In the genomic region with DNA sequence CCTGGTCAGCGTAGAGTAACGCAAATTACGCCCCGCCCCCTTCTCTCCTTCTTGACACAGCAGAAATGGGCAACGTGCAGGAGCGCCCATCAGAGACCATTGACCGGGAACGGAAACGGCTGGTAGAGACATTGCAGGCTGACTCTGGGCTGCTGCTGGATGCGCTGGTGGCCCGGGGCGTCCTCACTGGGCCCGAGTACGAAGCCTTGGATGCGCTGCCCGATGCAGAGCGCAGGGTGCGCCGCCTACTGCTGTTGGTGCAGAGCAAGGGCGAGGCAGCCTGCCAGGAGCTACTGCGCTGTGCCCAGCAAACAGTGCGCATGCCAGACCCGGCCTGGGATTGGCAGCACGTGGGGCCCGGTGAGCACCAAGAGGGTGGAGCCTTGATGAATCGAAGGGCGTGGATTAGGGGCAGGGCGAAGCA, we compare ENCODE assay signal across 8 mouse cellular contexts. TPM values are rescaled to one million over a fixed set of nuclear protein-coding genes. Genes with fewer than 3 reads are reported as not detected.
A peak's percentile ranks its signal among the peaks of the same experiment; 100 is the strongest.
DNase-seq lines count a peak whose midpoint lies in the region; ATAC-seq lines count a peak whose summit lies in the region.

No protein-coding gene starts in this region.

- peak; percentile 61 for ATAC-seq in inflammation-experienced regulatory T-cells, adult 6 months

- intact Hi-C loops in gastrocnemius, postnatal 14 days (cut with DNase I; ENCODE audit: low total_unique reads): no loop called here

- DNase-seq in adrenal gland, adult 8-10 months: peak; percentile 86
- DNase-seq in cerebellum, postnatal 4 days (ENCODE audit: low spot score in 2 of 2): peak; percentile 52 to 80
- peak; percentile 85 for DNase-seq in gastrocnemius, postnatal 14 days
- peak; percentile 81 for DNase-seq in left cerebral cortex, adult 11 months (ENCODE audit: low spot score)
- peak; percentile 85 for DNase-seq in lung, postnatal 10 days
- DNase-seq in right cerebral cortex, adult 2 months (ENCODE audit: low spot score in 2 of 2): peak; percentile 81 to 87
- DNase-seq in adipocyte (ENCODE audit: low spot score): no peak

RNA-seq across cellular contexts. Expression of a gene that starts 3.0 kb away (rescaled TPM):
- 10 to 100 TPM in 1 of 4 experiments, 1 to 10 TPM in 3; 5.5 to 11.7 (median 6.5) TPM for total RNA-seq in adrenal gland, adult 8-10 months (2022)
- 10 to 100 TPM; 24.1 to 27.3 TPM for total RNA-seq in gastrocnemius, postnatal 14 days (2021)
- under 1 TPM in 1 of 3 experiments, not detected in 2; 0.26 TPM for polyA plus RNA-seq in inflammation-experienced regulatory T-cells, adult 6 months (2017; shearing (Covaris generic))

RNA-seq across cellular contexts. Expression of a gene that starts 9.3 kb away (rescaled TPM):
- total RNA-seq in adrenal gland, adult 8-10 months (2022): 1 to 10 TPM; 2.1 to 4.8 (median 3.3) TPM
- total RNA-seq in gastrocnemius, postnatal 14 days (2021): 1 to 10 TPM in 1 of 2 experiments, under 1 TPM in 1; 0.95 to 1.4 TPM
- under 1 TPM in 1 of 3 experiments, not detected in 2; 0.34 TPM for polyA plus RNA-seq in inflammation-experienced regulatory T-cells, adult 6 months (2017; shearing (Covaris generic))

RNA-seq across cellular contexts. Expression of a gene that starts 10.7 kb away (rescaled TPM):
- 1 to 10 TPM; 2.6 to 5.0 (median 4.6) TPM for total RNA-seq in adrenal gland, adult 8-10 months (2022)
- total RNA-seq in gastrocnemius, postnatal 14 days (2021): 1 to 10 TPM in 1 of 2 experiments, under 1 TPM in 1; 0.84 to 1.3 TPM
- polyA plus RNA-seq in inflammation-experienced regulatory T-cells, adult 6 months (2017; shearing (Covaris generic)): 1 to 10 TPM; 1.2 to 2.5 (median 2.1) TPM

RNA-seq across cellular contexts. Expression of a gene that starts 14.5 kb away (rescaled TPM):
- total RNA-seq in adrenal gland, adult 8-10 months (2022): 1 to 10 TPM; 3.9 to 5.4 (median 4.5) TPM
- total RNA-seq in gastrocnemius, postnatal 14 days (2021): 1 to 10 TPM; 1.3 TPM
- 10 to 100 TPM; 18.5 to 24.7 (median 18.5) TPM for polyA plus RNA-seq in inflammation-experienced regulatory T-cells, adult 6 months (2017; shearing (Covaris generic))

RNA-seq across cellular contexts. Expression of a gene that starts 14.5 kb away (rescaled TPM):
- total RNA-seq in adrenal gland, adult 8-10 months (2022): 10 to 100 TPM; 15.5 to 20.0 (median 19.2) TPM
- total RNA-seq in gastrocnemius, postnatal 14 days (2021): 1 to 10 TPM; 2.8 to 3.9 TPM
- 10 to 100 TPM; 54.1 to 78.8 (median 58.2) TPM for polyA plus RNA-seq in inflammation-experienced regulatory T-cells, adult 6 months (2017; shearing (Covaris generic))
